In the genomic region with DNA sequence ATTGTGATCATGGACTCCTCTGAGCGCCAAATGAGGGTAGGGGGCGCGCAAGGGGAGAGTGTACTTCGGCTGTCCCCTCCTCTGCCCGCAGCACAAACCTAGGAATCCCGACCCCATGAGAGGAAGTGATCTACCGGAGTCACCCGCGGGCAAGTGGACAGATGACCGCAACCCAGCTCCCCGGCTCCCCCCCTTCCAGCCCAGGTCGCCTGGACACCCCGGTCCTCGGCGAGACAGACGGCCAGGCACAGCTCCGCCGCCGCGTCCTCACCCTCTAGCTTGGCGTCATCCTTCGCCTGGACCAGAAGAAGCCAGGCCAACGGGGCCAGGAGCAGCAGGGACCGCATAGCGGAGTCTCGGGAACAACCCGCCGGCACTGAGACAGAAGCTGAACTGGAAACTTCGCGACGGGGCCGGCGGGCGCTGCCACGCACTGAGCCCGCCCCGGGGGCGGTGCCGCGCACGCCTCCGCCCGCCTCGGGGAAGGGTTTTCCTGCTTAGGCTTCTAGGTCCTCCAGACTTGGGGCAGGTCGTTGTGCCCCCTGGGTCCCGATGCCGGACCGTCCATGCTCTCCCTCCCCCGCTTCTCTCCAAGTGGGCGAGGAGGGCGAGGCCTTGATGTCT, we compare ENCODE assay signal across 8 mouse cellular contexts. TPM values are rescaled to one million over a fixed set of nuclear protein-coding genes. Genes with fewer than 3 reads are reported as not detected.
A peak's percentile ranks its signal among the peaks of the same experiment; 100 is the strongest.
DNase-seq lines count a peak whose midpoint lies in the region; ATAC-seq and TF ChIP-seq lines count a peak whose summit lies in the region.

A gene (minus strand): TSS at position 437 of the 624 bp plus-strand sequence.

- H3K9me3 ChIP-seq in limb, embryonic 12.5 days, result no peaks in the 10 kb centered on the region
- H3K9me3 ChIP-seq in midbrain, embryonic 13.5 days, result no peaks in the 10 kb centered on the region

- H3K27ac ChIP-seq in bone marrow, adult 2 months (ENCODE audit: control insufficient read depth, insufficient read depth, low read depth, low read length, poor library complexity), result peak within 1 kb of the TSS; percentile 69
- peak within 1 kb of the TSS; percentile 41; the same call in 1 of the 2 replicates for H3K27ac ChIP-seq in embryonic fibroblast, embryonic 13.5 days (ENCODE audit: insufficient read depth, low read length)
- peak within 1 kb of the TSS; percentile 90 for H3K27ac ChIP-seq in limb, embryonic 12.5 days
- H3K27ac ChIP-seq in midbrain, embryonic 13.5 days, result no peak within 1 kb of the TSS

- WGBS in bone marrow, adult 2 months, result under 1% methylated on average over 51 of the region's 51 CpGs
- under 1% methylated on average over 51 of the region's 51 CpGs for WGBS in limb, embryonic 12.5 days
- under 1% methylated on average over 50 of the region's 51 CpGs for WGBS in midbrain, embryonic 13.5 days

- peak within 1 kb of the TSS; percentile 75 for H3K4me2 ChIP-seq in limb, embryonic 12.5 days
- peak within 1 kb of the TSS; percentile 84 for H3K4me2 ChIP-seq in midbrain, embryonic 13.5 days (replicated peaks)

- TF ChIP-seq CTCF in bone marrow, adult 2 months (IDR thresholded peaks at IDR 0.05; ENCODE audit: control insufficient read depth, insufficient read depth, low read length), result no peak
- TF ChIP-seq CTCF in embryonic fibroblast, embryonic 13.5 days (IDR thresholded peaks at IDR 0.05; ENCODE audit: borderline replicate concordance, insufficient read depth, low read length), result no peak

- H3K36me3 ChIP-seq in limb, embryonic 12.5 days, result peaks cover 3% of the 10 kb centered on the region
- H3K36me3 ChIP-seq in midbrain, embryonic 13.5 days, result no peaks in the 10 kb centered on the region

- H3K9ac ChIP-seq in limb, embryonic 12.5 days (replicated peaks), result peak within 1 kb of the TSS; percentile 85
- peak within 1 kb of the TSS; percentile 69 for H3K9ac ChIP-seq in midbrain, embryonic 13.5 days (replicated peaks)

- ATAC-seq in limb, embryonic 12.5 days (ENCODE audit: insufficient number of reproducible peaks, insufficient read depth, low FRiP score, low TSS enrichment, low read depth), result peak; percentile 49
- ATAC-seq in midbrain, embryonic 13.5 days, result peak; percentile 49

- peak; percentile 75 for DNase-seq in B cell, adult 2 months
- peak; percentile 92 for DNase-seq in heart, adult 8-10 months (ENCODE audit: low spot score)
- peak; percentile 82 to 87 for DNase-seq in kidney, adult 8-10 months
- DNase-seq in spleen, adult 18-20 months, result peak; percentile 70 to 84

- peak; percentile 67; the same call in 1 of the 2 replicates for TF ChIP-seq POLR2A in bone marrow, adult 2 months (IDR thresholded peaks at IDR 0.05; ENCODE audit: borderline replicate concordance, control insufficient read depth, low read depth, low read length)
- TF ChIP-seq POLR2A in embryonic fibroblast, embryonic 13.5 days (IDR thresholded peaks at IDR 0.05; ENCODE audit: low read depth, low read length), result peak; percentile 98

- H3K27me3 ChIP-seq in limb, embryonic 12.5 days, result no peaks in the 10 kb centered on the region
- peaks cover 11% of the 10 kb centered on the region for H3K27me3 ChIP-seq in midbrain, embryonic 13.5 days

- H3K4me3 ChIP-seq in bone marrow, adult 2 months (replicated peaks; ENCODE audit: control insufficient read depth, low read depth, low read length), result peak within 1 kb of the TSS; percentile 86
- peak within 1 kb of the TSS; percentile 75 for H3K4me3 ChIP-seq in embryonic fibroblast, embryonic 13.5 days (ENCODE audit: insufficient read depth, low read length)
- peak within 1 kb of the TSS; percentile 75 for H3K4me3 ChIP-seq in limb, embryonic 12.5 days (replicated peaks)
- peak within 1 kb of the TSS; percentile 57 for H3K4me3 ChIP-seq in midbrain, embryonic 13.5 days (replicated peaks)

- no peaks in the 10 kb centered on the region; the same call in 1 of the 2 replicates for H3K4me1 ChIP-seq in bone marrow, adult 2 months (ENCODE audit: control insufficient read depth, insufficient read depth, low read length)
- peaks cover 5% of the 10 kb centered on the region; the same call in 1 of the 2 replicates for H3K4me1 ChIP-seq in embryonic fibroblast, embryonic 13.5 days (ENCODE audit: control insufficient read depth, insufficient read depth, low read length)
- H3K4me1 ChIP-seq in limb, embryonic 12.5 days (replicated peaks), result peaks cover 52% of the 10 kb centered on the region
- peaks cover 16% of the 10 kb centered on the region for H3K4me1 ChIP-seq in midbrain, embryonic 13.5 days (replicated peaks)

RNA-seq across cellular contexts. Expression of the gene that starts here (rescaled TPM):
- 5.6 and 10.2 TPM in 2 replicates for polyA plus RNA-seq in bone marrow, adult 2 months (2011; ENCODE audit: insufficient read depth, insufficient read length, low replicate concordance, missing spikeins)
- 53.3 and 64.4 TPM in 2 replicates for polyA plus RNA-seq in embryonic fibroblast, embryonic 13.5 days (2011; ENCODE audit: insufficient read length, low read depth, missing spikeins)
- total RNA-seq in heart, adult 8-10 months (2022), result 10 to 100 TPM; 52.7 to 66.9 (median 61.3) TPM
- 51.2 and 56.3 TPM in 2 replicates for polyA plus RNA-seq in limb, embryonic 12.5 days (2016; fragmentation: Nextera tagmentation; extraction: Ambion mirVana)
- polyA plus RNA-seq in midbrain, embryonic 13.5 days (2015; fragmentation: Nextera tagmentation; extraction: Ambion mirVana), result 18.7 and 20.4 TPM in 2 replicates
